Mouse (Mus musculus) erythroblast, embryonic 14.5 days (primary cell): ENCODE results near the gene Cryzl1.

Source experiments
- GATA1 ChIP-seq: IDR thresholded peaks from 2 replicates; pipeline ENCODE4 v1.6.1; 2012; ENCODE audit warnings: low read length, inconsistent platforms, mixed read lengths
- TAL1 ChIP-seq: IDR thresholded peaks from 3 replicates; pipeline ENCODE4 v1.6.1; 2012; ENCODE audit warnings: low read length, inconsistent platforms, mixed read lengths

GRCm38 (mm10) chr16:91694455-91695084, 34.2 kb downstream of the Cryzl1 start:
- TF ChIP-seq GATA1 (no peak), TAL1 (no peak)
